Mouse (Mus musculus): ENCODE measurements around the gene Tmed2. TPM values are rescaled to one million over a fixed set of nuclear protein-coding genes. Genes with fewer than 3 reads are reported as not detected.

Tmed2 gene
- polyA plus RNA-seq, 1 experiment, result 281 TPM

- no peaks in the 10 kb centered on the region for H3K9me3 ChIP-seq (replicated peaks; ENCODE audit: control insufficient read depth, insufficient read depth, low read length, poor library complexity, severe bottlenecking)
- TF ChIP-seq CTCF (IDR thresholded peaks at IDR 0.05; ENCODE audit: low read depth, low read length), result no peak
- no peak for TF ChIP-seq POLR2A (IDR thresholded peaks at IDR 0.05; ENCODE audit: insufficient read depth, low read length)
- TF ChIP-seq EP300 (IDR thresholded peaks at IDR 0.05; ENCODE audit: insufficient read depth, low read depth, low read length), result no peak
- H3K4me1 ChIP-seq (ENCODE audit: control insufficient read depth, insufficient read depth, low read length), result peaks cover 3% of the 10 kb centered on the region
- H3K27ac ChIP-seq (ENCODE audit: insufficient read depth, low read length), result no peak overlapping the region
- no peaks in the 10 kb centered on the region for H3K36me3 ChIP-seq (ENCODE audit: control insufficient read depth, insufficient read depth, low read length, poor library complexity, severe bottlenecking)
- no peaks in the 10 kb centered on the region for H3K27me3 ChIP-seq (ENCODE audit: control insufficient read depth, insufficient read depth, low read length, poor library complexity, severe bottlenecking)
- H3K9ac ChIP-seq (ENCODE audit: low read depth, poor library complexity, severe bottlenecking), result no peak overlapping the region
- H3K4me3 ChIP-seq (ENCODE audit: low read depth, low read length), result no peak overlapping the region
Observed at GRCm38 (mm10) chr5:124505235-124505634, 35.3 kb upstream of the Tmed2 start.

- Histone ChIP-seq H3K9me3 (replicated peaks; ENCODE audit: control insufficient read depth, insufficient read depth, low read length, poor library complexity, severe bottlenecking) (no peaks in the 10 kb centered on the region), H3K4me3 (ENCODE audit: low read depth, low read length) (no peak overlapping the region), H3K27me3 (ENCODE audit: control insufficient read depth, insufficient read depth, low read length, poor library complexity, severe bottlenecking) (no peaks in the 10 kb centered on the region), H3K27ac (ENCODE audit: insufficient read depth, low read length) (no peak overlapping the region), H3K4me1 (ENCODE audit: control insufficient read depth, insufficient read depth, low read length) (peaks cover 1% of the 10 kb centered on the region), H3K9ac (ENCODE audit: low read depth, poor library complexity, severe bottlenecking) (no peak overlapping the region), H3K36me3 (ENCODE audit: control insufficient read depth, insufficient read depth, low read length, poor library complexity, severe bottlenecking) (no peaks in the 10 kb centered on the region)
- TF ChIP-seq EP300 (IDR thresholded peaks at IDR 0.05; ENCODE audit: insufficient read depth, low read depth, low read length) (no peak), POLR2A (IDR thresholded peaks at IDR 0.05; ENCODE audit: insufficient read depth, low read length) (no peak), CTCF (IDR thresholded peaks at IDR 0.05; ENCODE audit: low read depth, low read length) (no peak)
Observed at GRCm38 (mm10) chr5:124506731-124507359, 33.6 kb upstream of the Tmed2 start.

- H3K9ac ChIP-seq (ENCODE audit: low read depth, poor library complexity, severe bottlenecking), result no peak overlapping the region
- no peak for TF ChIP-seq CTCF (IDR thresholded peaks at IDR 0.05; ENCODE audit: low read depth, low read length)
- no peak for TF ChIP-seq POLR2A (IDR thresholded peaks at IDR 0.05; ENCODE audit: insufficient read depth, low read length)
- no peak for TF ChIP-seq EP300 (IDR thresholded peaks at IDR 0.05; ENCODE audit: insufficient read depth, low read depth, low read length)
- H3K27me3 ChIP-seq (ENCODE audit: control insufficient read depth, insufficient read depth, low read length, poor library complexity, severe bottlenecking), result no peaks in the 10 kb centered on the region
- no peak overlapping the region for H3K4me3 ChIP-seq (ENCODE audit: low read depth, low read length)
- no peaks in the 10 kb centered on the region for H3K9me3 ChIP-seq (replicated peaks; ENCODE audit: control insufficient read depth, insufficient read depth, low read length, poor library complexity, severe bottlenecking)
- H3K4me1 ChIP-seq (ENCODE audit: control insufficient read depth, insufficient read depth, low read length), result peaks cover 1% of the 10 kb centered on the region
- no peak overlapping the region for H3K27ac ChIP-seq (ENCODE audit: insufficient read depth, low read length)
- no peaks in the 10 kb centered on the region for H3K36me3 ChIP-seq (ENCODE audit: control insufficient read depth, insufficient read depth, low read length, poor library complexity, severe bottlenecking)
Observed at GRCm38 (mm10) chr5:124509200-124509599, 31.3 kb upstream of the Tmed2 start.

GRCm38 (mm10) chr5:124509742-124510237 lies 30.7 kb upstream of the Tmed2 start:
- Histone ChIP-seq H3K4me1 (ENCODE audit: control insufficient read depth, insufficient read depth, low read length) (peaks cover 1% of the 10 kb centered on the region), H3K9ac (ENCODE audit: low read depth, poor library complexity, severe bottlenecking) (no peak overlapping the region), H3K36me3 (ENCODE audit: control insufficient read depth, insufficient read depth, low read length, poor library complexity, severe bottlenecking) (no peaks in the 10 kb centered on the region), H3K27me3 (ENCODE audit: control insufficient read depth, insufficient read depth, low read length, poor library complexity, severe bottlenecking) (no peaks in the 10 kb centered on the region), H3K27ac (ENCODE audit: insufficient read depth, low read length) (no peak overlapping the region), H3K9me3 (replicated peaks; ENCODE audit: control insufficient read depth, insufficient read depth, low read length, poor library complexity, severe bottlenecking) (no peaks in the 10 kb centered on the region), H3K4me3 (ENCODE audit: low read depth, low read length) (no peak overlapping the region)
- TF ChIP-seq EP300 (IDR thresholded peaks at IDR 0.05; ENCODE audit: insufficient read depth, low read depth, low read length) (no peak), POLR2A (IDR thresholded peaks at IDR 0.05; ENCODE audit: insufficient read depth, low read length) (no peak), CTCF (IDR thresholded peaks at IDR 0.05; ENCODE audit: low read depth, low read length) (no peak)

GRCm38 (mm10) chr5:124510536-124511050 lies 29.9 kb upstream of the Tmed2 start:
- peaks cover 1% of the 10 kb centered on the region for H3K4me1 ChIP-seq (ENCODE audit: control insufficient read depth, insufficient read depth, low read length)

GRCm38 (mm10) chr5:124515789-124516188 lies 24.7 kb upstream of the Tmed2 start:
- Histone ChIP-seq H3K9me3 (replicated peaks; ENCODE audit: control insufficient read depth, insufficient read depth, low read length, poor library complexity, severe bottlenecking) (no peaks in the 10 kb centered on the region), H3K4me1 (ENCODE audit: control insufficient read depth, insufficient read depth, low read length) (no peaks in the 10 kb centered on the region), H3K9ac (ENCODE audit: low read depth, poor library complexity, severe bottlenecking) (no peak overlapping the region), H3K36me3 (ENCODE audit: control insufficient read depth, insufficient read depth, low read length, poor library complexity, severe bottlenecking) (no peaks in the 10 kb centered on the region), H3K4me3 (ENCODE audit: low read depth, low read length) (no peak overlapping the region), H3K27ac (ENCODE audit: insufficient read depth, low read length) (no peak overlapping the region), H3K27me3 (ENCODE audit: control insufficient read depth, insufficient read depth, low read length, poor library complexity, severe bottlenecking) (no peaks in the 10 kb centered on the region)
- TF ChIP-seq POLR2A (IDR thresholded peaks at IDR 0.05; ENCODE audit: insufficient read depth, low read length), result no peak
- TF ChIP-seq CTCF (IDR thresholded peaks at IDR 0.05; ENCODE audit: low read depth, low read length), result no peak
- TF ChIP-seq EP300 (IDR thresholded peaks at IDR 0.05; ENCODE audit: insufficient read depth, low read depth, low read length), result no peak

More at GRCm38 (mm10) chr5:124510536-124511050, 29.9 kb upstream of the Tmed2 start:
- H3K9me3 ChIP-seq (replicated peaks; ENCODE audit: control insufficient read depth, insufficient read depth, low read length, poor library complexity, severe bottlenecking), result no peaks in the 10 kb centered on the region
- H3K27ac ChIP-seq (ENCODE audit: insufficient read depth, low read length), result no peak overlapping the region
- H3K36me3 ChIP-seq (ENCODE audit: control insufficient read depth, insufficient read depth, low read length, poor library complexity, severe bottlenecking), result no peaks in the 10 kb centered on the region
- no peak overlapping the region for H3K9ac ChIP-seq (ENCODE audit: low read depth, poor library complexity, severe bottlenecking)
- no peaks in the 10 kb centered on the region for H3K27me3 ChIP-seq (ENCODE audit: control insufficient read depth, insufficient read depth, low read length, poor library complexity, severe bottlenecking)
- no peak overlapping the region for H3K4me3 ChIP-seq (ENCODE audit: low read depth, low read length)
- TF ChIP-seq EP300 (IDR thresholded peaks at IDR 0.05; ENCODE audit: insufficient read depth, low read depth, low read length) (no peak), CTCF (IDR thresholded peaks at IDR 0.05; ENCODE audit: low read depth, low read length) (no peak), POLR2A (IDR thresholded peaks at IDR 0.05; ENCODE audit: insufficient read depth, low read length) (no peak)

Data from ES-Bruce4 (cell line).